Mouse (Mus musculus): ENCODE measurements at regions not wholly inside any gene's neighbourhood (a gene's known extent, or its start where the extent isn't known, plus 50 kb on each side); places are given as distances from the start of the nearest gene placed in this dataset.

GRCm38 (mm10) chr9:43461131-43461530, 150.5 kb downstream of the Trim29 start:
- TF ChIP-seq CTCF (conservative IDR thresholded peaks at IDR 0.05; ENCODE audit: insufficient read depth, insufficient read length, low read depth, low read length) = no peak
- TF ChIP-seq POLR2A (IDR thresholded peaks at IDR 0.05; ENCODE audit: low read depth, low read length) = no peak

Measured in kidney, adult 2 months (tissue).